25 mouse cellular contexts compared by ENCODE assay signal in genomic region chr4:32260909-32261308, GRCm38 (mm10).
"Had no signal": no experiment of that assay in that cellular context is flagged by ENCODE, and none has a peak within 500 bp of the region (broad histone marks: within the 10 kb centered on the region; RNA-seq: fewer than 3 reads in every experiment).

No protein-coding gene starts in this region.

- ATAC-seq: hindbrain, embryonic 16.5 days; inflammation-experienced regulatory T-cells, adult 6 months; intestine, embryonic 15.5 days; intestine, postnatal 0 days; liver, embryonic 12.5 days had no signal

- H3K4me2 ChIP-seq: heart, embryonic 12.5 days; hindbrain, embryonic 12.5 days; hindbrain, embryonic 14.5 days; intestine, embryonic 15.5 days; limb, embryonic 13.5 days; limb, embryonic 15.5 days; liver, embryonic 12.5 days had no signal

- DNase-seq: gastrocnemius, adult 2 months; gastrocnemius, postnatal 10 days; gastrocnemius, postnatal 25 days; heart, adult 2 months; heart, postnatal 10 days; heart, postnatal 4 days; kidney, adult 18-20 months; kidney, adult 8-10 months; kidney, postnatal 10 days; kidney, postnatal 25 days; kidney, postnatal 4 days had no signal

- H3K27me3 ChIP-seq: heart, embryonic 12.5 days; hindbrain, embryonic 12.5 days; intestine, embryonic 15.5 days; limb, embryonic 13.5 days; limb, embryonic 15.5 days; liver, embryonic 12.5 days had no signal

- H3K4me3 ChIP-seq: gastrocnemius, adult 2 months; heart, adult 2 months; heart, embryonic 10.5 days; heart, embryonic 12.5 days; hindbrain, embryonic 10.5 days; hindbrain, embryonic 12.5 days; intestine, embryonic 15.5 days; layer of hippocampus, adult 2 months; left cerebral cortex, adult 2 months; limb, embryonic 13.5 days; limb, embryonic 15.5 days; liver, embryonic 12.5 days had no signal

- H3K9me3 ChIP-seq: heart, embryonic 10.5 days; heart, embryonic 12.5 days; hindbrain, embryonic 10.5 days; hindbrain, embryonic 12.5 days; intestine, embryonic 15.5 days; limb, embryonic 15.5 days; liver, embryonic 12.5 days had no signal

- H3K27ac ChIP-seq: gastrocnemius, adult 2 months; heart, adult 2 months; heart, embryonic 10.5 days; hindbrain, embryonic 10.5 days; hindbrain, embryonic 12.5 days; hindbrain, embryonic 14.5 days; intestine, embryonic 15.5 days; layer of hippocampus, adult 2 months; left cerebral cortex, adult 2 months; liver, embryonic 12.5 days had no signal

- H3K36me3 ChIP-seq: heart, embryonic 10.5 days; heart, embryonic 12.5 days; hindbrain, embryonic 10.5 days; hindbrain, embryonic 12.5 days; intestine, embryonic 15.5 days; limb, embryonic 13.5 days; limb, embryonic 15.5 days; liver, embryonic 12.5 days had no signal

- H3K4me1 ChIP-seq: intestine, embryonic 15.5 days had no signal

- H3K9ac ChIP-seq: heart, embryonic 12.5 days; hindbrain, embryonic 12.5 days; hindbrain, embryonic 14.5 days; intestine, embryonic 15.5 days; limb, embryonic 13.5 days; limb, embryonic 15.5 days; liver, embryonic 12.5 days had no signal
